Mouse (Mus musculus) retina, embryonic 14.5 days (tissue): ENCODE data around the gene Gm2696.
"Not testable (repeated sequence)": the region's sequence is repeated elsewhere in the genome, so short reads cannot be mapped to it uniquely, and the experiment has no call there.

ENCODE experiments used
- DNase-seq: peaks from one replicate; pipeline ENCODE4 v3.0.0-alpha.2; 2015; ENCODE audit warnings: low spot score

Gene Gm2696

GRCm38 (mm10) chr10:77814382-77814781, at the start of gene Gm2696:
Gene Gm2696 (plus strand): TSS chr10:77814682.
- no peak for DNase-seq

DNA sequence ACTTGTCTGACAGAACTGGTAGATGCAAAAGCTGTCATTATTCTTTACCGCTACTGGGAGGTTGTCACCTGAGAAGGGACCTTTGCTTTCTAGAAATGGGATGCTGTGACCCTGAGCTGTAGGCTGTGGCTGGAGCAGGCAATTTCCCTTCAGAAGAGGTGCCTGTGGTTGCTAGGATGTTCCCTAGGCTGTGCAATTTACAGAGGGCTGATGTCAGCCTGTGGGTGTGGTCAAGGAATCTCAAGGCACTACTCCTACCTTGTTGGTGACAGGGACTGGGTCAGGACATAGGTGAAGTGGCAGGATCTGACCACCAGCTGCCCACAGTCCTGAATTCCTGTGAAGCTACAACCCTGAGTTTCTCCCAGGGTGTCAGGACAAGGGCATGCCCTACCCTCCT, 44.8 kb upstream of the Gm2696 start:
- DNase-seq = no peak

DNA sequence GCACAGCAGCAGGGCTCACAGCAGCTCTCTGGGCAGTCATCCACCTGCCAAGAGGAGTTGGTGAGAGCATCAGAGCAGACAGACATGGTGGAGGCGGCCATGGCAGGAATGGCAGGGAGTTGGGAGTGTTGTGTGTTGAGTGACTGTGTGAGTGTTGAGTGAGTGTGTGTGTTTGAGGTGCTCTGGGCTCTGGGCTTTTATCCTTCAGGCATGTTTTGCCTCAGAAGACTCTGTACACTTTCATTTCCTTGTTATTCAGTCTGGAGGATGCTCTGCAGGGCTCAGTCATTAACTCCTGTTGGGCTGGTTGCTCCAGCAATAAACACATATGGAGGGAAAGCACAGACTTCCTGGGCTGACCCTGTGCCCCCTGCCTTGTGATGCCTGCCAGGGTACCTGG, 43.3 kb upstream of the Gm2696 start, which contains the start of gene Gm3238:
Gene Gm3238, minus strand, starts transcription at position 101 of the 400 bp plus-strand sequence.
- not testable (repeated sequence) for DNase-seq

DNA sequence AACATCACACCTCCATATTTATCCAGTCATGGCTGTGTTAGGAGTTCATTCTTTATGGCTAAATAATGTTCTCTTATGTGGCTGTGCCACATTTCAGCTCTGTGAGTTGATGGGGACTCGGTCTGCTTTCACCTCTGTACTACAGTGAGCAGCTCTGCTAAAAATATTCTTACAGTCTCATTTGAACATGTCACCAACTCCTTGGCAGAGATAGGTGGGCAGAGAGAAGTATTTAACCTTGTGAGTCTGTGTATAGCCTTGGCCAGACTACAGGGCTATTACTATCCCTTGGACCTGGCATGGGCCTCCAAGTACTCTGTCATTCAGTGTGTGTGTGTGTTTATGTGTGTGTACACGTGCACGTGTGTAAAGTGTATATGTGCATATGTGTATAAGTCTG, 42.3 kb upstream of the Gm2696 start:
- DNase-seq = not testable (repeated sequence)

GRCm38 (mm10) chr10:77776844-77777243, 37.6 kb upstream of the Gm2696 start, which contains the start of gene Gm7138:
Gene Gm7138 (minus strand): TSS chr10:77776944.
- DNase-seq = not testable (repeated sequence)

- DNase-seq = not testable (repeated sequence)
Observed at GRCm38 (mm10) chr10:77782442-77782841, 32.0 kb upstream of the Gm2696 start, which contains the start of gene Gm3250. Gene Gm3250 (minus strand): TSS chr10:77782542.

DNA sequence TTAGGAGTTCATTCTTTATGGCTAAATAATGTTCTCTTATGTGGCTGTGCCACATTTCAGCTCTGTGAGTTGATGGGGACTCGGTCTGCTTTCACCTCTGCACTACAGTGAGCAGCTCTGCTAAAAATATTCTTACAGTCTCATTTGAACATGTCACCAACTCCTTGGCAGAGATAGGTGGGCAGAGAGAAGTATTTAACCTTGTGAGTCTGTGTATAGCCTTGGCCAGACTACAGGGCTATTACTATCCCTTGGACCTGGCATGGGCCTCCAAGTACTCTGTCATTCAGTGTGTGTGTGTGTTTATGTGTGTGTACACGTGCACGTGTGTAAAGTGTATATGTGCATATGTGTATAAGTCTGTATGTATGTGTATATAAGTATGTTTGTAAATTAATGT, 31.1 kb upstream of the Gm2696 start:
- not testable (repeated sequence) for DNase-seq

DNA sequence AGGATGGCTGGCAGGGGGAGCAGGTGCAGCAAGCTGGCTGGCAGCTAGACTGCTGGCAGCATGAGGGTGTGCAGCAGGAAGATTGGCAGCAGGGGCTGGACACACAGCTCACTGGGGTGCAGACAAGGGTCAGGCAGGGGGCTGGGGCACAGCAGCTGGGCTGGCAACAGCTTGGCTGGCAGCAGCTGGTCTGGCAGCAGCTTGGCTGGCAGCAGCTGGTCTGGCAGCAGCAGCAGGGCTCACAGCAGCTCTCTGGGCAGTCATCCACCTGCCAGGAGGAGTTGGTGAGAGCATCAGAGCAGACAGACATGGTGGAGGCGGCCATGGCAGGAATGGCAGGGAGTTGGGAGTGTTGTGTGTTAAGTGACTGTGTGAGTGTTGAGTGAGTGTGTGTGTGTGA, 26.6 kb upstream of the Gm2696 start, which contains the start of gene Gm7137:
Gene Gm7137, minus strand, starts transcription at position 325 of the 400 bp plus-strand sequence.
- not testable (repeated sequence) for DNase-seq

- DNase-seq = no peak
Observed at GRCm38 (mm10) chr10:77788621-77789020, 25.9 kb upstream of the Gm2696 start.

DNA sequence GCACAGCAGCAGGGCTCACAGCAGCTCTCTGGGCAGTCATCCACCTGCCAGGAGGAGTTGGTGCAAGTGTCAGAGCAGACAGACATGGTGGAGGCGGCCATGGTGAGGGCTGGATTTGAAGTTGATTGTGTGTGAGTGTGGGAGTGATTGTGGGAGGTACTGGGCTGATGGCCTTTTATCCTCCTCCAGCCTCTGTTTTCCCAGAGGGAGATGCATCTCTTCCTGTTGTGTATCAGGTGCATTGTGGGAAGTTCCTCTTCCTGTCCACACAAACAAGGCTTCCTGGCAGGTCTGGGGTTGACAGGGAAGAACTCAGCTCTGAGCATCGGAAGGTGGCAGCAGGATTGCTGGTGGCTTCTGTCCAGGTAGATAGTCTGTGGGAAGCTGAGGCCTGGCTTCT, 19.5 kb upstream of the Gm2696 start, which contains the start of gene Gm9639:
Gene Gm9639, minus strand, starts transcription at position 101 of the 400 bp plus-strand sequence.
- peak; percentile 1 for DNase-seq

DNA sequence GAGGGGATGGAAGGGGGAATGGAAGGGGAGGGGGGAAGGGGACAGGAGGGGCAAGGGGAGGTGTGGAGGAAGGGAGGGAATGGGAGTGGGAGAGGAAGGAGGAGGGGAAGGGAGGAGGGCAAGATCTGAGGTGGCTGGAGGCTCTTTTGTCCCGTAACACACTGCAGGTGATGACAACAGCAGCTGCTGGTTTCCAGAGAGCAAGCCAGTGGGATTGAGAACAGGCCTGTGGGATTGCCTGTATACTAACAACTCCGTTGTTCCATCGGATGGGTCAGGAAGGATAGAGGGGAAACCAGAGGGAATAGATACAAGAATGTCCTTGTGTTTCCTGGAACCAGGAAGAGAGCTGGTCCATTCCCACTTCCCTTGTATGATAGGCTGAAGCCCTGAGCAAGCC, 16.8 kb upstream of the Gm2696 start:
- peak; percentile 11 for DNase-seq

GRCm38 (mm10) chr10:77798164-77798920, 16.1 kb upstream of the Gm2696 start:
- DNase-seq = peak; percentile 18

- peak; percentile 16 for DNase-seq
Observed at GRCm38 (mm10) chr10:77798921-77799508, 15.5 kb upstream of the Gm2696 start, which contains the start of gene Gm19668. Gene Gm19668 (minus strand): TSS chr10:77799133.

- DNase-seq = peak; percentile 0
Observed at GRCm38 (mm10) chr10:77804095-77804494, 10.4 kb upstream of the Gm2696 start.

DNA sequence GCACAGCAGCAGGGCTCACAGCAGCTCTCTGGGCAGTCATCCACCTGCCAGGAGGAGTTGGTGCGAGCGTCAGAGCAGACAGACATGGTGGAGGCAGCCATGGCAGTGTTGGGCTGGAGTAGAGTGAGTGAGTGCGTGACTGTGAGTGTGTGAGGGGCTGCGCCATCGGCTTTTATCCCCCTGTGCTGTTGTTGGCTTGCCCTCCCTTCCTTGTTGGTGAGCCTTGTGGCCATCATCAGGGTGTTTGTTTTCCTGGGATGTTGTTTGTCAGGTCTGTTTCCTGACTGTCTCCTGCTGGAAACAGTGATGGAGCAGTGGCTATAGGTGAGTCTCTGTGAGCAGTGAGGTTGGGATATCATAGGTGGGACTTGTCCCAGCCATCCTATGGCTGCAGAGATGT, 2.7 kb upstream of the Gm2696 start, which contains the start of gene Gm9507:
Gene Gm9507, minus strand, starts transcription at position 101 of the 400 bp plus-strand sequence.
- DNase-seq = no peak

DNA sequence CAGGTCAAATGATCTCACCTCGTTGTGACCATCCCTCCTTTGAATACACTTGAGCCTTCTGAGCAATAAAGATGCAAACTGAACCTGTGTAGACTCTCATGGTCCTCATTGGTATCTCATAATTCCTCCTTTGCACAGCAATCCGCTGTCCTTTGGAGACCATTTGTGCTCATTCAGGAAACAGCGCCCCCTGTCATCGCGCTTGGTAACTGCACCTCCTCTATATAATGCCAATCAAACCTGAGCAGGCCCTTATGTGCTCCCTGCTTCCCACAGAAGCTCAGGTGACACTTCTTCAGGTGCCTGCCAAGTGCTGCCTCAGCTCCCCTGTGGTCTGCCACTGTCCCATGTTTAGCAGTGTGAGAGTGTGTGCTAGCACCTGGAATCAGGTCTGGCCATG, 1.0 kb downstream of the Gm2696 start:
- DNase-seq = no peak

DNA sequence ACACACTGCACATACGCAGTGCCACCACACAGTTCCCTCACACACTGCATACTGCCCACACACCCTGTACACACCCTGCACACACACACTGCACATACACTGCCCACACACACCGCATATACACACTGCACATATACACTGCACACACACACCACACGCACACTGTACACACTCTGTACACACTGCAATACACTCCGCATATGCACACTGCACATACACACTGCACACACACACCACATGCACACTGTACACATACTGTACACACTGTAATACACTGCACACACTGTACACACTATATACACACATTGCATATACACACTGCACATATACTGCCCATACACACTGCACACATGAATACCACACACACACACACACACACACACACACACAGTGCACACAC, 4.0 kb downstream of the Gm2696 start:
- no peak for DNase-seq

GRCm38 (mm10) chr10:77819203-77819602, 4.7 kb downstream of the Gm2696 start:
- DNase-seq = no peak

DNA sequence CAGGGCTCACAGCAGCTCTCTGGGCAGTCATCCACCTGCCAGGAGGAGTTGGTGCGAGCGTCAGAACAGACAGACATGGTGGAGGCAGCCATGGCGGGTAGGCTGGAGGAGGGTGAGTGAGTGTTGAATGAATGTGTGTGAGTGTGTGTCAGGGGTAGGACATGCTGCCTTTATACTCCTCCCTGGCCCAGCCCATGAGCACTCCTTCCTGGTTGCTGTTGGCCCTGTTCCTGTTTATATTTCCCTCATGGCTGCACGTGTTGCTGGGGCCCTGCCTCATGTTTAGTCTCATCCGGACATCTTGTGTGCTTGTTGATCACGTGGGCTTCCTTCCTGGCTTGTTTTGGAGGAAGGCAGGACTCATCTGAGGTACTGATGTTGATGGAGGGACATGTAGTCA, 12.5 kb downstream of the Gm2696 start, which contains the start of gene Krtap10-4:
Gene Krtap10-4, minus strand, starts transcription at position 145 of the 400 bp plus-strand sequence.
- no peak for DNase-seq

- no peak for DNase-seq
Observed at GRCm38 (mm10) chr10:77835647-77836046, 21.2 kb downstream of the Gm2696 start, which contains the start of gene Krtap10-10. Gene Krtap10-10 (plus strand): TSS chr10:77835947.

DNA sequence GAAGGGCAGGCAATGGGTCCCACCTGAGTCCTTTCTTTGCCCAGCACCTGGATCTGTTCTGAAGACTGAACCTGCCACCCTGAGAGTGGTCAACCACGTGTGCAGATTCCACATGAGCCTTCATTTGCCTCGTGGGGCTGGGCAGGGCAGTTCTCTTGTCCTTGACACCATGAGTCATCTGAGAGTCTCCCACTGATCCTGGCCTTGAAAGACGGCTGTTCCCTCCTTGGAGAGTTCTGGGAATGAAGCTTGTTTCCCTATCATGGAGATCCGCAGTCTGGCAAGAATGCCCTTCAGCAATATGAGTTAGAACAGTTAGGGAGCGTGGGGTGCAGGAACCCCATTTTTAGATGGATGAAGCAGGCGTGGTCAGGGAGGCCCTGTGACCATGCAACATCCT, 24.5 kb downstream of the Gm2696 start:
- DNase-seq = no peak

DNA sequence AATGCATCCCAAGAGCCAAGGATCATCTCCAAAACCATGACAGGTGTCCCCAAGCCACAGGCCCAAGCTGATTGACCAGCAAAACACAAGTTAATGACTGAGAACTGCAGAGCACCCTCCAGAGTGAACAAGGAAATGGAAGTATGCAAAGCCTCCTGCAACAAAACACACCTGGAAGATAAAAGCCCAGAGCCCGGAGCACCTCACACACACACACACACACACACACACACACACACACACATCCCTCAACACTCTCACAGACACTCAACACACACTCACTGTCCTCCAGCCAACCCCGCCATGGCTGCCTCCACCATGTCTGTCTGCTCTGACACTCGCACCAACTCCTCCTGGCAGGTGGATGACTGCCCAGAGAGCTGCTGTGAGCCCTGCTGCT, 32.0 kb downstream of the Gm2696 start, which contains the start of gene Gm36176:
Gene Gm36176, plus strand, starts transcription at position 301 of the 400 bp plus-strand sequence.
- DNase-seq = no peak

DNA sequence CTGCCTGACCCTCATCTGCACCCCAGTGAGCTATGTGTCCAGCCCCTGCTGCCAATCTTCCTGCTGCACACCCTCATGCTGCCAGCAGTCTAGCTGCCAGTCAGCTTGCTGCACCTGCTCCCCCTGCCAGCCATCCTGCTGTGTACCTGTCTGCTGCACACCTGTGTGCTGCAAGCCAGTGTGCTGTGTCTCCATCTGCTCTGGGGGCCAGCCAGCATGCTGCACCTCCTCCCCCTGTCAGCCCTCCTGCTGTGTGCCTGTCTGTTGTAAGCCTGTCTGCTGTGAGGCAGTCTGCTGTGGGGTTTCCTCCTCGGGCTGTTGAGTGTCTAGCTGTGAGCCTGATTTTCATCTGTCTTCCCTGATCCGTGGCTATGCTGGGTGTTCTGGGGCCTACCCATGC, 32.5 kb downstream of the Gm2696 start:
- DNase-seq = no peak
